Mouse (Mus musculus): Measurements from ENCODE around the gene Scarf1.

Gene Scarf1

DNA sequence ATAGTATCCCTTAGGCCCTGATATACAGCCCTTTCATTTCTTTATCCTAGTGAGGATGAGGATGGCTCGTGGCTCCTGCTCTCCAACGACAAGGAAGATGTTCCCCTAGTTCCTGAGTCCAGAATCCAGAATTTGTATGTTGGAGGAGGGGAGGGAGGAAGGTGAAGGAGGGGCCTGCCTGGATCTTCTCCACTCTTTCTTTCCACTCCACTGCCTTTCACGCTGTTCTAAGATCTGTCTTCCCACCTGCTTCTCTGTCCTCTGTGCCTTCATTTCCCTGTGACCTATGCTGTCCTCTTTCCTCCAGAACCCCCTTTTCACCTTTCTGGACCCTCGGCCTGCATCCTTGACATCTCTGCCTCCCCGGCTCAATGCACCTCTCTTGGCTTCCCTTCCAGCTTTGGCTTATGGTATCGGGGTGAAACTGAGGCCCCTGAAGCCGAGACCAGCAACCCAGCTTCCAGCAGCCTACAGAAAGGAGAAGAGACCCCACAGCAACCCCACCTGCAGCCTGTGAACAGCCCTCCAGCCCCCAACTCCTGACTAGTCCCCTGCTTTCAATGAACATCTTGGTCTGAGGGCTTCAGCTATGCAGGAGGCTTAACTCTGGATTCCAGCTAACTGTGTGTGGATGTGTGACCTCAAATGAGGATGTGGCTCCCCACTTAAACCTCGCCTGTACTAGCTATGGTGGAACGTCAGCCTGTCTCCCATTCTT is 880 bp upstream of the Scarf1 start:
- no peak for DNase-seq

DNA sequence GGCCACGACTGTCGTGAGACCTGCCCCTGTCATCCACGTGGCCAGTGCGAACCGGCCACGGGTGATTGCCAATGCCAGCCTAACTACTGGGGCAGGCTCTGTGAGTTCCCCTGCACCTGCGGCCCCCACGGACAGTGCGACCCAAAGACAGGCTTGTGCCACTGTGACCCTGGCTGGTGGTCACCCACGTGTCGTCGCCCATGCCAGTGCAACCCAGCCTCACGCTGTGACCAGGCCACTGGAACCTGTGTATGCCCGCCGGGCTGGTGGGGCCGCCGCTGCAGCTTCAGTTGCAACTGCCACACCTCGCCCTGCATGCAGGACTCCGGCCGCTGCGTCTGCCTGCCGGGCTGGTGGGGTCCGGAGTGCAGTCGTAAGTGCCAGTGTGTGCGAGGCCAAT is 1.8 kb downstream of the Scarf1 start:
- DNase-seq, result no peak

GRCm38 (mm10) chr11:75519834-75520633 is 6.7 kb downstream of the Scarf1 start:
- no peak for DNase-seq

- DNase-seq, result no peak
Observed at GRCm38 (mm10) chr11:75521609-75522008, 8.3 kb downstream of the Scarf1 start.

GRCm38 (mm10) chr11:75522793-75523192 is 9.5 kb downstream of the Scarf1 start:
- DNase-seq, result no peak

DNA sequence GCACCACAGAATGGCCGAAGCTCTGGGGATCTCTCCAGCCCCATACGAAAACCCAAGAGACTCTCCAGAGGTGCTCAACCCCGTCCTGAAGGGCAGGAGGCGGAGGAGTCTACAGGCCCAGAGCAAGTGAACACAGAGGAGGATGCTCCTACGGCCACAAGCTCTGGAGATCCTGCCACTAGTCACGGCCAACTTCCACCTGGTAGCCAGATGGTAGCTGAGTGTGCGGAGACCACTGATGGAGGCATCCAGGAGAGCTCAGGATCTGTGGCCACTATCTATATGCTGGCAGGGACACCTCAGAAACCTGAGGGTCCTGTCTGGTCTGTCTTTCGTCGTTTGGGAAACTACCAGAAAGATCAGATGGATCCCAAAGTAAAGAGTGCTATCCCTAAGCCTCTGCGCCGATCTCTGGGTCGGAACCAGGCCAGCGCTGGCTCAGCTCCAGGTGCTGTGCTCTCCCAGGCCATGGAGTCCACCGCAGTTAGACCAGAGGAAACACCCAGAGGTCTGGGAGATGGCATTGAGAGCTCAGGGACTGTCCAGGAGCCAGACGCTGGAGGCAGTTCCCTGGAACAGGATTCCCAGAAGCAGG is 12.3 kb downstream of the Scarf1 start:
- no peak for DNase-seq

- DNase-seq, result no peak
Observed at GRCm38 (mm10) chr11:75526943-75527342, 13.6 kb downstream of the Scarf1 start.

GRCm38 (mm10) chr11:75529771-75530170 is 16.4 kb downstream of the Scarf1 start:
- no peak for DNase-seq

DNA sequence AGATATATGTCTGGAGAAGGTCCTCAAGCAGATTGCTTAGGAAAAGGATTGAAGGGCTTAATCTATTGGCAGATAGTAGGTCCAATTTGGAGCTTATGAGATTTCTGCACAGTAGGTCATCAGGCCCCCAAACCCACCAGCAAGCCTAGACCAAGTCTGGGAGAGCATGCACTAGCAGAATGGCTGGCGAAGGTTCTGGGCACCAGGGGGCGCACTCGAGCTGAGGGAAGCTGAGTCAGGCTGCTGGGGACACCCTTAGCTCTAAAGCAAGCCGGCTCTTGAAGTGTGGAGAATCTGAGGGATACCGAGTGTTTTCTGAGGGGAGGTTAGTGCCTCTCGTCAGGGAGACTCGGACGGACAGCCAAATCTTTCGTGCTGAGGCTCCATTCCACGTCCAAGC is 17.0 kb downstream of the Scarf1 start:
- DNase-seq, result peak; percentile 87 to 96

GRCm38 (mm10) chr11:75530845-75531373 is 17.6 kb downstream of the Scarf1 start:
- no peak for DNase-seq

DNA sequence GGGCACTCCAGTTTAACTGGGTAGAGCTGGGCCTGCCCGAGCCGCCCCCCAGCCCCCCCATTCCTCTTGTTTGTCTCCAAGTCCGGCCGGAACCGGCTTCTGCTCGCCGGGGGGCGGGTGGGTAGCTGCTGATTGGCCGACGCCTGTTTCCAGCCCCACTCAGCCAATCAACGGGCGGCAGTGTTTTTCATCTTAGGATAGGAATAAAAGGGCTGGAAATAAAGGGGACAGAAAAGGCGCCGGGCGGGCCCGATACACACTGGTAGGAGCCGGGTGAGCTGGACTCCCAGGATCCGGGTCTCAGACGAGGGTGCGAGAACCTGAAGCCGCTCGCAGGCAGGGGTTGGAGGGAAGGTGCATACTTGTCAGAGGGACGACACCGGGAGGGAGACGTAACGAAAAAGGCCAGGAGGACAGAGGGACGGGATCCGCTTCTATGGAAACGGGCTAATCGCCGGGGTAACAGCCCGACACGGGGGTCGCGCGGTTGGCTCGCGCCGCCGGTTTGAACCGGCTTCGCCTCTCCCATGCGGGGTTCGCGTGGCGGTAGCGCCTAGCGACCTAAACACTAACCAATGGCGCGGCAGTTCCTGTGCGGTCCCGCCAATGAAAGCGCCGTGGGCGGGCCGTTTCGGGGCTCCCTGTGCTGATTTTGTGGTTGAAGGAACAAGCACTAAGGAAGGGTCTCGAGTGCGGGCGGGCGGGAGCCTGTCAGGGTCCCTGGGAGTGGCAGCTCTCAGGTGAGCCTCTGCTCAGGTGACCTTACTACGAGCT is 18.3 kb downstream of the Scarf1 start, which contains the start of gene Slc43a2:
TSS of gene Slc43a2 (plus strand) at position 226 of the 774 bp plus-strand sequence.
- DNase-seq, result peak; percentile 97 to 98

GRCm38 (mm10) chr11:75532340-75533277 is 19.3 kb downstream of the Scarf1 start:
- DNase-seq, result peak in 1 of 2 experiments; percentile 38

GRCm38 (mm10) chr11:75533314-75534015 is 20.1 kb downstream of the Scarf1 start:
- peak in 1 of 2 experiments; percentile 7 for DNase-seq

- DNase-seq, result peak; percentile 67 to 82
Observed at GRCm38 (mm10) chr11:75534286-75535033, 21.1 kb downstream of the Scarf1 start.

DNA sequence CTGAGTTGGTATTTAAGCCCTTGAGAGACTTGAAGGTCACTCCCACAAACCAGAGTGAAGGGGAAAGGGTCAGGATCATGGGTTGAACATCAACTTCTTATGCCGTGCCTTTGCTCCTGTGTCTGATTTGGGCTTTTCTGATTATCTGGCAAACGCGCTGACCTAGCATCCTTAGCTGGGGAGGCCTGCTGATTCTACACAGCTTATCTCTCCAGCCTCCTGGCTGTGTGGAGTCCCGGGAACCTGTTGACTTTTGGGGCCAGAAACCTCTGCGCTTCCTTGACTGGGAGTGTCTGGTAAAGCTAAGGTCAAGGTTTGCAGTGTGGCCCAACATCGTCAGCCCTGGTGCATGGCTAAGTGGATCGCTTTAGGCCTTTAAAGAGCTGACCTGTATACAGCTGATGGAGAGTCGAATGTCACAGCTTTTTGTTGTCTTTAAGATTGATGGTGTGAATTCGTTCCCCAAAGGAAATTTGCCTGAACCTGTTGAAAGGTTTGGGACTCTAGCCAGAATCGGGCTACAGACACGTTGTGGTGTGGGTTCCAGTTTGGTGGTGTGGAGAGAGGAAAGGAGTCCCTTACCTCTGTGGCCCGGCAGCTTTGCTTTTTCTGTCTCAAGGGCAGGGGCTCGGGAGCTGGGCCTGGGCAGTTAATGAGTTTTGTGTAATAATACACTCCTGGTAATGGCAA is 21.9 kb downstream of the Scarf1 start:
- peak; percentile 69 to 79 for DNase-seq

DNA sequence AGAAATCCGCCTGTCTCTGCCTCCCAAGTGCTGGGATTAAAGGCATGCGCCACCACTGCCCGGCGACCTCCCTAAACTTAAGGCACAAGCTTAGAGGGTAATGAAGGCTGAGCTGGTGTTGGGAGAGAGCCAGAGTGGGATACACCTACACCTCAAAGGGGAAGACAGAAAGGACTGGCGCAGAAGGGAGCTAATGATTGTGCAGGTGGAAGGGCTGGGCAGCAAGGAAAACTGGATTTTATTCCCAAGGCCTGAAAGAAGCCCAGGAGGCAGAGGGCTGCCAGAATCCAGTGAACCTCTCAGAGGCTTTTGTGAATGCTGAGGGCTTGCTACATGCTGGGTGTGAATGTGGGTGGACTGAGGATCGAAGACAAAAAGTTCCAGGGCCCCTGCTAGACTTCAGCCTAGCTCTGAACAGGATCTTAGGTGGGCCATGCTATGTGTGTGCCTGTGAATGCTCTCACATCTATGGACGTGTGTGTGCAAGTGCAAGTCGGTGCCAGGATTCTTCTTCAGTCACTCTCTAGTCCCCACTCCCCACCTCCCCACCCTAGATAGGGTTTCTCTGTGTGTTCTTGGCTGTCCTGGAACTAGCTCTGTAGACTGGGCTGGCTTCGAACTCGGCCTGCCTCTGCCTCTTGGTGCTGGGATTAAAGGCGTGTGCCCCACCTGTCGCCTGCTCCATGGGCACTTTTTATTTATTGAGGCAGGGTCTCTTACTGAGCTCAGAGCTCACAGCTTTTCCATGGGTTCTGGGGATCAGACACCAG is 23.1 kb downstream of the Scarf1 start:
- no peak for DNase-seq

DNA sequence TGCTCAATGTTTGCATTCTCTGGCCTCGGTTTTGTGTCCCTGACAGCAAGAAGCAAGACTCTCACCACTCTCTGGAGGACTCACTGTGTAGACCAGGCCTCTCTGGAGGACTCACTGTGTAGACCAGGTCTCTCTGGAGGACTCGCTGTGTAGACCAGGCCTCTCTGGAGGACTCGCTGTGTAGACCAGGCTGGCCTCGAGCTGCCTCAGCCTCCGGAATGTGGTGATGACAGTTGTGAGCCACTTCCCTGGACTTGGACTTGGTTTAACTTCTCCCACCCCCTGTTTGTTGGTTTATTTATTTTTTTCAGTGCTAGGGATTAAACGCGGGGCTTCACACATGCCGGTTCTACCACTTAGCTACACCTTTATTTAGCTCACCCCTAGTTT is 23.7 kb downstream of the Scarf1 start:
- no peak for DNase-seq

GRCm38 (mm10) chr11:75537491-75538183 is 24.3 kb downstream of the Scarf1 start:
- DNase-seq, result peak in 1 of 2 experiments; percentile 38
